Mouse (Mus musculus) liver, embryonic 14.5 days (tissue): ENCODE results near the gene Qpctl. TPM values are rescaled to one million over a fixed set of nuclear protein-coding genes. Genes with fewer than 3 reads are reported as not detected.

Source experiments
- ATAC-seq: fragments of 200-750 bp; cut with Nextera tagmentation; 2 replicates; pipeline ENCODE4 v1.8.0; 2017; ENCODE audit warnings: moderate number of reproducible peaks, mild to moderate bottlenecking, moderate library complexity; ENCODE audit not compliant: insufficient read depth
- DNase-seq, 3 experiments: peaks; one replicate each; pipeline ENCODE4 v3.0.0-alpha.2; 2012 to 2013; ENCODE audit warnings: low read depth in 3 of 3, low spot score in 3 of 3
- H3K27ac ChIP-seq: fragments of 300-500 bp; sonication (generic); 2 replicates; pipeline ENCODE4 v1.5.1; 2014; ENCODE audit warnings: moderate library complexity, mild to moderate bottlenecking, control low read depth, inconsistent platforms
- H3K27me3 ChIP-seq: fragments of 300-500 bp; sonication (generic); 2 replicates; pipeline ENCODE4 v1.6.1; 2014; ENCODE audit warnings: mild to moderate bottlenecking, low read length, moderate library complexity; ENCODE audit not compliant: control insufficient read depth, insufficient read depth
- H3K36me3 ChIP-seq: fragments of 300-500 bp; sonication (generic); replicated peaks from 2 replicates; pipeline ENCODE4 v1.6.1; 2014; ENCODE audit warnings: low read depth; ENCODE audit not compliant: control insufficient read depth, insufficient read depth
- H3K4me1 ChIP-seq, 2 experiments: fragments of 200-500 bp in 1 of 2; fragments of 300-500 bp in 1 of 2; sonication (generic) in 1 of 2; replicated peaks; 2 replicates each; pipeline ENCODE4 v1.6.1; 2012 to 2014; ENCODE audit warnings: antibody characterized with exemption in 1 of 2, inconsistent platforms in 1 of 2, low read length in 1 of 2; ENCODE audit not compliant: control insufficient read depth in 2 of 2, insufficient read depth in 2 of 2
- H3K4me2 ChIP-seq: fragments of 300-500 bp; sonication (generic); 2 replicates; pipeline ENCODE4 v1.6.1; 2014; ENCODE audit warnings: low read depth, mild to moderate bottlenecking, control low read depth, moderate library complexity
- H3K4me3 ChIP-seq, 2 experiments: fragments of 200-500 bp in 1 of 2; fragments of 300-500 bp in 1 of 2; sonication (generic) in 1 of 2; 2 replicates each; pipeline ENCODE4 v1.5.1; 2012 to 2014; ENCODE audit warnings: low read depth in 2 of 2, low read length in 2 of 2, mild to moderate bottlenecking in 2 of 2, control low read depth in 1 of 2, inconsistent platforms in 1 of 2, moderate library complexity in 1 of 2; ENCODE audit not compliant: insufficient read depth in 1 of 2
- H3K9ac ChIP-seq: fragments of 300-500 bp; sonication (generic); replicated peaks from 2 replicates; pipeline ENCODE4 v1.6.1; 2014; ENCODE audit warnings: mild to moderate bottlenecking, control low read depth, moderate library complexity
- H3K9me3 ChIP-seq: fragments of 300-500 bp; sonication (generic); 2 replicates; pipeline ENCODE4 v1.6.1; 2016; ENCODE audit warnings: low read length, mixed read lengths; ENCODE audit not compliant: control insufficient read depth
- CTCF ChIP-seq: IDR thresholded peaks from 2 replicates; pipeline ENCODE4 v1.5.1; 2016; ENCODE audit warnings: antibody characterized with exemption, low read depth, control low read depth
- EP300 ChIP-seq: IDR thresholded peaks from 2 replicates; pipeline ENCODE4 v1.6.1; 2016; ENCODE audit warnings: antibody characterized with exemption, low read depth
- WGBS: fragments of 180-500 bp; shearing (Covaris S2); extraction: QIAGEN DNeasy Blood & Tissue Kit; methylation state at CpG from one replicate; pipeline ENCODE4 v1.1.7; 2014; ENCODE audit not compliant: insufficient replicate concordance; 5-methylcytosine and 5-hydroxymethylcytosine counted together
- polyA plus RNA-seq, 2 experiments: library from polyadenylated mRNA; depleted of rRNA in 1 of 2; stranded (reverse) in 1 of 2; unstranded in 1 of 2; fragments of >200 nt; fragmentation: Nextera tagmentation in 1 of 2; extraction: Ambion mirVana in 1 of 2; gene quantifications; 2 replicates each; pipeline versions ENCODE4 v1.2.1 to v1.2.3; 2012 to 2014

The Qpctl gene
- polyA plus RNA-seq (2012; rRNA removed) (2.2 and 2.3 TPM in 2 replicates), polyA plus RNA-seq (2014; fragmentation: Nextera tagmentation; extraction: Ambion mirVana) (2.3 and 3.0 TPM in 2 replicates)

GRCm38 (mm10) chr7:19148875-19149541 lies at the start of gene Qpctl:
Gene Qpctl (minus strand): TSS chr7:19149291.
- Histone ChIP-seq H3K27me3 (no peaks in the 10 kb centered on the region), H3K27ac (peak within 1 kb of the TSS; percentile 64), H3K9ac (peak within 1 kb of the TSS; percentile 81), H3K4me3 (peak within 1 kb of the TSS; percentile 77 to 84), H3K36me3 (peaks cover 16% of the 10 kb centered on the region), H3K4me2 (peak within 1 kb of the TSS; percentile 97), H3K9me3 (no peaks in the 10 kb centered on the region), H3K4me1 (peaks cover 14 to 16% of the 10 kb centered on the region in 2 experiments)
- DNase-seq (peak; percentile 99), ATAC-seq (peak; percentile 96)
- under 1% methylated on average over 43 of the region's 43 CpGs for WGBS
- 0 out of 2 replicates have a peak, but pooled peaks have one; percentile 24 for TF ChIP-seq EP300
- TF ChIP-seq CTCF, result no peak

- no peak for ATAC-seq
- Histone ChIP-seq H3K9ac (no peak overlapping the region), H3K4me2 (no peak overlapping the region), H3K36me3 (no peaks in the 10 kb centered on the region), H3K27ac (no peak overlapping the region), H3K4me1 (no peaks in the 10 kb centered on the region; a peak in 1 of 4 replicates), H3K4me3 (no peak overlapping the region), H3K9me3 (no peaks in the 10 kb centered on the region), H3K27me3 (no peaks in the 10 kb centered on the region)
- peak; percentile 88 for TF ChIP-seq CTCF
- no peak for TF ChIP-seq EP300
- WGBS, result 32% methylated on average over 2 of the region's 2 CpGs
- no peak for DNase-seq
Measured at GRCm38 (mm10) chr7:19197985-19198384, 48.9 kb upstream of the Qpctl start.

- Histone ChIP-seq H3K9ac (no peak overlapping the region), H3K4me3 (no peak overlapping the region), H3K4me1 (no peaks in the 10 kb centered on the region), H3K27me3 (no peaks in the 10 kb centered on the region), H3K4me2 (no peak overlapping the region), H3K36me3 (no peaks in the 10 kb centered on the region), H3K9me3 (no peaks in the 10 kb centered on the region), H3K27ac (no peak overlapping the region)
- DNase-seq, result no peak
- WGBS, result 46% methylated on average over 6 of the region's 6 CpGs
- no peak for TF ChIP-seq EP300
- peak; percentile 69 for TF ChIP-seq CTCF
- no peak for ATAC-seq
Measured at GRCm38 (mm10) chr7:19196676-19197075, 47.6 kb upstream of the Qpctl start.

- ATAC-seq (no peak), DNase-seq (no peak)
- no peaks in the 10 kb centered on the region for H3K27me3 ChIP-seq
- H3K4me1 ChIP-seq, result no peaks in the 10 kb centered on the region
- H3K36me3 ChIP-seq, result no peaks in the 10 kb centered on the region
- H3K27ac ChIP-seq, result no peak overlapping the region
- no peak overlapping the region for H3K9ac ChIP-seq
- 75% methylated on average over 4 of the region's 4 CpGs for WGBS
- TF ChIP-seq EP300, result no peak
- peak; percentile 74 for TF ChIP-seq CTCF
- H3K9me3 ChIP-seq, result no peaks in the 10 kb centered on the region
- no peak overlapping the region for H3K4me2 ChIP-seq
- H3K4me3 ChIP-seq, result no peak overlapping the region
Measured at GRCm38 (mm10) chr7:19194676-19195075, 45.6 kb upstream of the Qpctl start.

GRCm38 (mm10) chr7:19184758-19185157 lies 35.7 kb upstream of the Qpctl start:
- no peak for DNase-seq

More at GRCm38 (mm10) chr7:19184758-19185157, 35.7 kb upstream of the Qpctl start:
- WGBS, result 74% methylated on average over 6 of the region's 6 CpGs
- Histone ChIP-seq H3K9ac (no peak overlapping the region), H3K4me1 (peaks cover 6 to 18% of the 10 kb centered on the region in 2 experiments), H3K4me3 (no peak overlapping the region), H3K9me3 (no peaks in the 10 kb centered on the region), H3K27ac (no peak overlapping the region), H3K36me3 (no peaks in the 10 kb centered on the region), H3K4me2 (no peak overlapping the region), H3K27me3 (peaks cover 5% of the 10 kb centered on the region)
- TF ChIP-seq EP300 (no peak), CTCF (no peak)
- ATAC-seq, result no peak
